Mouse (Mus musculus) liver, embryonic 16.5 days (tissue): Measurements from ENCODE around the gene Otp. TPM values are rescaled to one million over a fixed set of nuclear protein-coding genes. Genes with fewer than 3 reads are reported as not detected.

ENCODE experiments used
- ATAC-seq: fragments of 200-750 bp; cut with Nextera tagmentation; 2 replicates; pipeline ENCODE4 v1.8.0; 2017; ENCODE audit warnings: low read depth, mild to moderate bottlenecking, moderate number of reproducible peaks, moderate library complexity
- H3K27ac ChIP-seq: fragments of 300-500 bp; sonication (generic); 2 replicates; pipeline ENCODE4 v1.5.1; 2014; ENCODE audit warnings: mild to moderate bottlenecking, low read length
- H3K27me3 ChIP-seq: fragments of 300-500 bp; sonication (generic); 2 replicates; pipeline ENCODE4 v1.6.1; 2014; ENCODE audit warnings: low read depth, low read length, mixed read lengths; ENCODE audit not compliant: control insufficient read depth, insufficient read depth
- H3K36me3 ChIP-seq: fragments of 300-500 bp; sonication (generic); 2 replicates; pipeline ENCODE4 v1.6.1; 2014; ENCODE audit warnings: mild to moderate bottlenecking; ENCODE audit not compliant: control insufficient read depth, insufficient read depth
- H3K4me1 ChIP-seq: fragments of 300-500 bp; sonication (generic); 2 replicates; pipeline ENCODE4 v1.6.1; 2014; ENCODE audit warnings: low read depth, low read length, mixed read lengths; ENCODE audit not compliant: control insufficient read depth
- H3K4me2 ChIP-seq: fragments of 300-500 bp; sonication (generic); 2 replicates; pipeline ENCODE4 v1.6.1; 2014; ENCODE audit warnings: low read depth, low read length, mixed read lengths
- H3K4me3 ChIP-seq: fragments of 300-500 bp; sonication (generic); 2 replicates; pipeline ENCODE4 v1.5.1; 2014; ENCODE audit warnings: low read depth, mild to moderate bottlenecking, low read length
- H3K9ac ChIP-seq: fragments of 300-500 bp; sonication (generic); 2 replicates; pipeline ENCODE4 v1.6.1; 2014; ENCODE audit warnings: low read depth, low read length
- H3K9me3 ChIP-seq: fragments of 300-500 bp; sonication (generic); replicated peaks from 2 replicates; pipeline ENCODE4 v1.6.1; 2016; ENCODE audit warnings: low read length; ENCODE audit not compliant: control insufficient read depth
- WGBS: fragments of 180-500 bp; shearing (Covaris S2); extraction: QIAGEN DNeasy Blood & Tissue Kit; methylation state at CpG from one replicate; pipeline ENCODE4 v1.1.7; 2014; ENCODE audit not compliant: insufficient replicate concordance; 5-methylcytosine and 5-hydroxymethylcytosine counted together
- polyA plus RNA-seq: library from polyadenylated mRNA; unstranded; fragments of >200 nt; fragmentation: Nextera tagmentation; extraction: Ambion mirVana; gene quantifications from 2 replicates; pipeline ENCODE4 v1.2.1, GENCODE M21; 2015

Otp gene
- polyA plus RNA-seq, 1 experiment from 2014 or later: not detected

- no peaks in the 10 kb centered on the region for H3K27me3 ChIP-seq
- no peak overlapping the region for H3K9ac ChIP-seq
- H3K4me3 ChIP-seq: no peak overlapping the region
- H3K4me2 ChIP-seq: no peak overlapping the region
- H3K4me1 ChIP-seq: no peaks in the 10 kb centered on the region
- 58% methylated on average over 10 of the region's 10 CpGs for WGBS
- no peaks in the 10 kb centered on the region for H3K9me3 ChIP-seq
- H3K36me3 ChIP-seq: no peaks in the 10 kb centered on the region
- H3K27ac ChIP-seq: no peak overlapping the region
- no peak for ATAC-seq
Measured at GRCm38 (mm10) chr13:94907841-94908240, 32.4 kb downstream of the Otp start.

- no peaks in the 10 kb centered on the region for H3K27me3 ChIP-seq
- WGBS: 35% methylated on average over 11 of the region's 11 CpGs
- no peaks in the 10 kb centered on the region for H3K36me3 ChIP-seq
- ATAC-seq: no peak
- no peaks in the 10 kb centered on the region for H3K4me1 ChIP-seq
- no peak overlapping the region for H3K27ac ChIP-seq
- no peak overlapping the region for H3K4me3 ChIP-seq
- H3K9ac ChIP-seq: no peak overlapping the region
- H3K9me3 ChIP-seq: no peaks in the 10 kb centered on the region
- no peak overlapping the region for H3K4me2 ChIP-seq
Measured at GRCm38 (mm10) chr13:94912961-94913360, 37.6 kb downstream of the Otp start.

GRCm38 (mm10) chr13:94915654-94916053, 40.3 kb downstream of the Otp start:
- no peak overlapping the region for H3K4me2 ChIP-seq
- H3K27me3 ChIP-seq: no peaks in the 10 kb centered on the region
- no peak overlapping the region for H3K4me3 ChIP-seq
- 48% methylated on average over 5 of the region's 5 CpGs for WGBS
- no peaks in the 10 kb centered on the region for H3K9me3 ChIP-seq
- ATAC-seq: no peak
- no peaks in the 10 kb centered on the region for H3K4me1 ChIP-seq
- H3K27ac ChIP-seq: no peak overlapping the region
- H3K36me3 ChIP-seq: no peaks in the 10 kb centered on the region
- no peak overlapping the region for H3K9ac ChIP-seq

GRCm38 (mm10) chr13:94928086-94928485, 52.7 kb downstream of the Otp start:
- ATAC-seq: no peak
- H3K4me1 ChIP-seq: no peaks in the 10 kb centered on the region
- no peaks in the 10 kb centered on the region for H3K36me3 ChIP-seq
- 50% methylated on average over 3 of the region's 3 CpGs for WGBS
- H3K27ac ChIP-seq: no peak overlapping the region
- no peak overlapping the region for H3K4me2 ChIP-seq
- H3K9ac ChIP-seq: no peak overlapping the region
- no peak overlapping the region for H3K4me3 ChIP-seq
- H3K27me3 ChIP-seq: no peaks in the 10 kb centered on the region
- no peaks in the 10 kb centered on the region for H3K9me3 ChIP-seq

Other genes with a start within 250 kb of the Otp start
- 82.7 and 94.2 TPM in 2 replicates for gene Tbca, start 86.7 kb upstream of the Otp start, polyA plus RNA-seq
- gene Wdr41, start 100.7 kb downstream of the Otp start, polyA plus RNA-seq: 5.3 and 5.7 TPM in 2 replicates